Mouse (Mus musculus) MEL (cell line): Measurements from ENCODE around the gene Sh2b3. TPM values are rescaled to one million over a fixed set of nuclear protein-coding genes. Genes with fewer than 3 reads are reported as not detected.

Experiments
- DNase-seq: peaks from one replicate; pipeline ENCODE4 v3.0.0; 2011; ENCODE audit warnings: low read depth, low spot score
- H3K27ac ChIP-seq: 2 replicates; pipeline ENCODE4 v1.5.1; 2012; ENCODE audit warnings: low read depth, mild to moderate bottlenecking, control low read depth, low read length, moderate library complexity; ENCODE audit not compliant: control insufficient read depth
- H3K27me3 ChIP-seq, 2 experiments: fragments of 150-350 bp in 1 of 2; sonication (generic) in 1 of 2; 2 replicates each; pipeline ENCODE4 v1.6.1; 2012; ENCODE audit warnings: low read length in 2 of 2, mild to moderate bottlenecking in 2 of 2, improper control_type of control experiment in 1 of 2, moderate library complexity in 1 of 2; ENCODE audit not compliant: insufficient read depth in 2 of 2, control insufficient read depth in 1 of 2
- H3K36me3 ChIP-seq, 2 experiments: 2 replicates each; pipeline ENCODE4 v1.6.1; 2012 to 2014; ENCODE audit warnings: low read length in 2 of 2, improper control_type of control experiment in 1 of 2, inconsistent platforms in 1 of 2, mild to moderate bottlenecking in 1 of 2; ENCODE audit not compliant: insufficient read depth in 2 of 2, control insufficient read depth in 1 of 2
- H3K4me1 ChIP-seq, 2 experiments: fragments of 150-350 bp in 1 of 2; sonication (generic) in 1 of 2; 2 replicates each; pipeline ENCODE4 v1.6.1; 2012; ENCODE audit warnings: low read length in 2 of 2, improper control_type of control experiment in 1 of 2, mild to moderate bottlenecking in 1 of 2; ENCODE audit not compliant: insufficient read depth in 2 of 2, control insufficient read depth in 1 of 2
- H3K4me3 ChIP-seq, 2 experiments: fragments of 150-350 bp in 1 of 2; sonication (generic) in 1 of 2; 2 replicates each; pipeline ENCODE4 v1.5.1; 2012; ENCODE audit warnings: low read depth in 2 of 2, low read length in 2 of 2, mild to moderate bottlenecking in 2 of 2, moderate library complexity in 2 of 2, control low read depth in 1 of 2, improper control_type of control experiment in 1 of 2; ENCODE audit not compliant: control insufficient read depth in 1 of 2, insufficient read depth in 1 of 2
- H3K79me2 ChIP-seq: 2 replicates; pipeline ENCODE4 v1.6.1; 2012; ENCODE audit warnings: mild to moderate bottlenecking, low read length, moderate library complexity; ENCODE audit not compliant: control insufficient read depth, poor library complexity, insufficient read depth
- H3K9ac ChIP-seq: 2 replicates; pipeline ENCODE4 v1.6.1; 2012; ENCODE audit warnings: low read depth, mild to moderate bottlenecking, control low read depth, low read length, moderate library complexity; ENCODE audit not compliant: control insufficient read depth, poor library complexity, severe bottlenecking
- H3K9me3 ChIP-seq: fragments of 150-350 bp; sonication (generic); replicated peaks from 2 replicates; pipeline ENCODE4 v1.6.1; 2012; ENCODE audit warnings: mild to moderate bottlenecking, low read length, improper control_type of control experiment, moderate library complexity; ENCODE audit not compliant: insufficient read depth
- BHLHE40 ChIP-seq: IDR thresholded peaks from 2 replicates; pipeline ENCODE4 v1.6.1; 2012; ENCODE audit warnings: low read depth, mild to moderate bottlenecking, inconsistent platforms, low read length, improper control_type of control experiment, borderline replicate concordance
- CTCF ChIP-seq, 3 experiments: IDR thresholded peaks in 2 of 3; conservative IDR thresholded peaks in 1 of 3; 2 replicates each; pipeline ENCODE4 v1.5.1; 2011 to 2012; ENCODE audit warnings: low read length in 3 of 3, low read depth in 2 of 3, mild to moderate bottlenecking in 2 of 3, improper control_type of control experiment in 1 of 3, inconsistent platforms in 1 of 3, mixed read lengths in 1 of 3, moderate library complexity in 1 of 3; ENCODE audit not compliant: control insufficient read depth in 1 of 3, insufficient read depth in 1 of 3, poor library complexity in 1 of 3, severe bottlenecking in 1 of 3
- E2F4 ChIP-seq: IDR thresholded peaks from 2 replicates; pipeline ENCODE4 v1.6.1; 2011; ENCODE audit warnings: low read depth, low read length, improper control_type of control experiment, borderline replicate concordance
- ELF1 ChIP-seq: IDR thresholded peaks from 2 replicates; pipeline ENCODE4 v1.6.1; 2014; ENCODE audit warnings: low read depth, mild to moderate bottlenecking, inconsistent platforms, low read length, improper control_type of control experiment, moderate library complexity
- EP300 ChIP-seq, 2 experiments: IDR thresholded peaks; 2 replicates each; pipeline ENCODE4 v1.6.1; 2011; ENCODE audit warnings: improper control_type of control experiment in 2 of 2, low read length in 2 of 2, low read depth in 1 of 2, mild to moderate bottlenecking in 1 of 2
- ETS1 ChIP-seq: IDR thresholded peaks from 2 replicates; pipeline ENCODE4 v1.6.1; 2012; ENCODE audit warnings: low read depth, mild to moderate bottlenecking, inconsistent platforms, low read length, improper control_type of control experiment, moderate library complexity
- GATA1 ChIP-seq: IDR thresholded peaks from 2 replicates; pipeline ENCODE4 v1.6.1; 2011; ENCODE audit warnings: low read depth, low read length, improper control_type of control experiment
- HCFC1 ChIP-seq: IDR thresholded peaks from 2 replicates; pipeline ENCODE4 v1.6.1; 2012; ENCODE audit warnings: low read depth, mild to moderate bottlenecking, inconsistent platforms, low read length, improper control_type of control experiment, moderate library complexity
- JUND ChIP-seq: IDR thresholded peaks from 2 replicates; pipeline ENCODE4 v1.6.1; 2011; ENCODE audit warnings: low read depth, mild to moderate bottlenecking, improper control_type of control experiment, low read length
- MAX ChIP-seq: IDR thresholded peaks from 2 replicates; pipeline ENCODE4 v1.6.1; 2011; ENCODE audit warnings: low read length, improper control_type of control experiment
- MEF2A ChIP-seq: IDR thresholded peaks from 2 replicates; pipeline ENCODE4 v1.6.1; 2014; ENCODE audit warnings: low read depth, mild to moderate bottlenecking, inconsistent platforms, low read length, improper control_type of control experiment; ENCODE audit not compliant: poor library complexity, insufficient replicate concordance, severe bottlenecking; ENCODE audit errors: extremely low read depth
- MXI1 ChIP-seq: IDR thresholded peaks from 2 replicates; pipeline ENCODE4 v1.6.1; 2011; ENCODE audit warnings: mild to moderate bottlenecking, low read depth, low read length, improper control_type of control experiment
- NELFE ChIP-seq: IDR thresholded peaks from 2 replicates; pipeline ENCODE4 v1.6.1; 2011; ENCODE audit warnings: low read depth, low read length, improper control_type of control experiment
- NRF1 ChIP-seq: IDR thresholded peaks from 2 replicates; pipeline ENCODE4 v1.6.1; 2014; ENCODE audit warnings: low read depth, mild to moderate bottlenecking, inconsistent platforms, low read length, improper control_type of control experiment, moderate library complexity; ENCODE audit not compliant: poor library complexity, insufficient read depth, severe bottlenecking
- POLR2A ChIP-seq, 2 experiments: IDR thresholded peaks; 2 replicates each; pipeline ENCODE4 v1.6.1; 2011 to 2012; ENCODE audit warnings: low read length in 2 of 2, mild to moderate bottlenecking in 2 of 2, control low read depth in 1 of 2, improper control_type of control experiment in 1 of 2, low read depth in 1 of 2, moderate library complexity in 1 of 2; ENCODE audit not compliant: control insufficient read depth in 1 of 2, insufficient read depth in 1 of 2, poor library complexity in 1 of 2
- RAD21 ChIP-seq: IDR thresholded peaks from 2 replicates; pipeline ENCODE4 v1.6.1; 2011; ENCODE audit warnings: mild to moderate bottlenecking, low read depth, low read length, improper control_type of control experiment
- SIN3A ChIP-seq: IDR thresholded peaks from 2 replicates; pipeline ENCODE4 v1.6.1; 2012; ENCODE audit warnings: low read length, improper control_type of control experiment, inconsistent platforms
- SMC3 ChIP-seq: IDR thresholded peaks from 2 replicates; pipeline ENCODE4 v1.6.1; 2011; ENCODE audit warnings: low read depth, low read length, improper control_type of control experiment
- TAL1 ChIP-seq: IDR thresholded peaks from 2 replicates; pipeline ENCODE4 v1.6.1; 2012; ENCODE audit warnings: mild to moderate bottlenecking, inconsistent platforms, low read length, moderate library complexity, mixed read lengths
- TCF12 ChIP-seq: IDR thresholded peaks from 2 replicates; pipeline ENCODE4 v1.6.1; 2014; ENCODE audit warnings: low read depth, mild to moderate bottlenecking, inconsistent platforms, low read length, improper control_type of control experiment, moderate library complexity
- UBTF ChIP-seq: IDR thresholded peaks from 2 replicates; pipeline ENCODE4 v1.6.1; 2012; ENCODE audit warnings: low read depth, mild to moderate bottlenecking, inconsistent platforms, low read length, improper control_type of control experiment, moderate library complexity, borderline replicate concordance; ENCODE audit not compliant: insufficient read depth
- ZC3H11A ChIP-seq: IDR thresholded peaks from 2 replicates; pipeline ENCODE4 v1.6.1; 2012; ENCODE audit warnings: low read depth, mild to moderate bottlenecking, inconsistent platforms, low read length, improper control_type of control experiment
- ZMIZ1 ChIP-seq: IDR thresholded peaks from 2 replicates; pipeline ENCODE4 v1.6.1; 2012; ENCODE audit warnings: low read depth, mild to moderate bottlenecking, inconsistent platforms, low read length, improper control_type of control experiment, moderate library complexity
- polyA plus RNA-seq, 2 experiments: library from polyadenylated mRNA; stranded (reverse) in 1 of 2; unstranded in 1 of 2; fragments of >175 nt in 1 of 2; fragments of >200 nt in 1 of 2; gene quantifications; 2 replicates each; pipeline versions ENCODE4 v1.2.1 to v1.2.4; 2012; ENCODE audit warnings: low replicate concordance in 2 of 2, low read depth in 1 of 2; ENCODE audit not compliant: insufficient read length in 2 of 2, insufficient read depth in 1 of 2, missing spikeins in 1 of 2
- total RNA-seq: library from RNA; depleted of rRNA; stranded (reverse); fragments of 300-350 nt; gene quantifications from 2 replicates; pipeline ENCODE4 v1.2.3, GENCODE M21; 2012

Sh2b3 gene
- total and polyA plus RNA-seq, 3 experiments, result 14.0 to 43.2 TPM; not detected in 1

- TF ChIP-seq UBTF (no peak), NRF1 (no peak), ETS1 (no peak), TCF12 (no peak), POLR2A (IDR thresholded peaks at IDR 0.05; ENCODE audit: control insufficient read depth in 1 of 2, insufficient read depth in 1 of 2, low read depth in 1 of 2, low read length in 2 of 2, poor library complexity in 1 of 2) (no peak), SIN3A (peak; percentile 42; the same call in 1 of the 2 replicates), NELFE (no peak; the same call in 1 of the 2 replicates), ZC3H11A (no peak), TAL1 (0 out of 2 replicates have a peak, but pooled peaks have one; percentile 12), GATA1 (no peak), MEF2A (no peak), ZMIZ1 (no peak), JUND (no peak)
Observed at GRCm38 (mm10) chr5:121843138-121843905, 5.9 kb upstream of the Sh2b3 start (continued).

GRCm38 (mm10) chr5:121842665-121843118 lies 5.2 kb upstream of the Sh2b3 start:
- no peak overlapping the region for H3K27ac ChIP-seq
- H3K27me3 ChIP-seq, result no peaks in the 10 kb centered on the region
- peak overlapping the region; percentile 81 for H3K9ac ChIP-seq
- peak overlapping the region; percentile 63 to 83 for H3K4me3 ChIP-seq
- peak; percentile 85 for DNase-seq
- H3K9me3 ChIP-seq, result no peaks in the 10 kb centered on the region
- peaks cover 0 to 3% of the 10 kb centered on the region in 2 experiments; a peak in 1 of 4 replicates for H3K36me3 ChIP-seq
- H3K4me1 ChIP-seq, result peaks cover 0 to 19% of the 10 kb centered on the region in 2 experiments; a peak in 2 of 4 replicates
- H3K79me2 ChIP-seq, result no peaks in the 10 kb centered on the region; the same call in 1 of the 2 replicates
- TF ChIP-seq MEF2A (no peak), ELF1 (peak; percentile 61; the same call in 1 of the 2 replicates), HCFC1 (peak; percentile 58; the same call in 1 of the 2 replicates), EP300 (IDR thresholded peaks at IDR 0.05; ENCODE audit: low read depth in 1 of 2, low read length in 2 of 2) (no peak), MXI1 (peak; percentile 63; the same call in 1 of the 2 replicates), ETS1 (no peak; the same call in 1 of the 2 replicates), RAD21 (peak; percentile 72), NELFE (peak; percentile 53; the same call in 1 of the 2 replicates), TCF12 (no peak), MAX (peak; percentile 64), BHLHE40 (no peak), POLR2A (IDR thresholded peaks at IDR 0.05; ENCODE audit: control insufficient read depth in 1 of 2, insufficient read depth in 1 of 2, low read depth in 1 of 2, low read length in 2 of 2, poor library complexity in 1 of 2) (peak; percentile 14 to 56; a peak in 1 of 4 replicates), E2F4 (no peak), ZC3H11A (peak; percentile 62), CTCF (IDR thresholded peaks at IDR 0.05 in 2 of 3, conservative IDR thresholded peaks at IDR 0.05 in 1 of 3; ENCODE audit: control insufficient read depth in 1 of 3, insufficient read depth in 1 of 3, low read depth in 2 of 3, low read length in 3 of 3, poor library complexity in 1 of 3, severe bottlenecking in 1 of 3) (peak; percentile 84 to 99 (median 94)), SIN3A (peak; percentile 61), SMC3 (peak; percentile 69)
- TF ChIP-seq, all 39 proteins: peak for 11
